In the genomic region with DNA sequence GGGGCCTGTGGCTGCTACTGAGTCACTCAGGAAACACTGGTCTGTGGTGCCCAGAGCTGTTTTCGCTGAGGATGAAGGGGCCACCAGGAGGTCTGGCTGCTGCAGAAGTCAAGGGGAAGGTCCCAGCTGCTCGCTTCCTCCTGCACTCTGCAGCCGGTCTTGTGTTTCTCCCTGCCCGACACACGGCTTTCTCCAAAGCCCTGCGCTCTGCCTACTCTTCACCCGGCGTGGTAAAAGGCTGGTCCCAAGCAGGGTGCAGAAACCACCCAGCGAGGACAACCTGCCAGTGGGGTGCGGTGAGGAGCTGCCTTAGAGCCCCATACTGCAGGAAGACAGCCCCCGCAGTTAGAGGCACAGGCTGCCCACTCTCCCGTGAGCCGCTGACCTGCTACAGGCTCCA, we compare ENCODE assay signal across 9 mouse cellular contexts. TPM values are rescaled to one million over a fixed set of nuclear protein-coding genes. Genes with fewer than 3 reads are reported as not detected.
A peak's percentile ranks its signal among the peaks of the same experiment; 100 is the strongest.
DNase-seq lines count a peak whose midpoint lies in the region; ATAC-seq lines count a peak whose summit lies in the region.
"Had no signal": no experiment of that assay in that cellular context is flagged by ENCODE, and none has a peak within 500 bp of the region (broad histone marks: within the 10 kb centered on the region; RNA-seq: fewer than 3 reads in every experiment).

No protein-coding gene starts in this region.

- H3K36me3 ChIP-seq in heart, embryonic 15.5 days, result peaks cover 27% of the 10 kb centered on the region; the same call in 1 of the 2 replicates
- peaks cover 42% of the 10 kb centered on the region for H3K36me3 ChIP-seq in embryonic facial prominence, embryonic 15.5 days
- H3K36me3 ChIP-seq in megakaryocyte, embryonic 14.5 days (replicated peaks; ENCODE audit: low read length), result peaks cover 74% of the 10 kb centered on the region

- peaks cover 71% of the 10 kb centered on the region for H3K4me1 ChIP-seq in heart, embryonic 15.5 days (replicated peaks)
- H3K4me1 ChIP-seq in embryonic facial prominence, embryonic 15.5 days, result peaks cover 62% of the 10 kb centered on the region
- peaks cover 95% of the 10 kb centered on the region for H3K4me1 ChIP-seq in megakaryocyte, embryonic 14.5 days
- H3K4me1 ChIP-seq: forebrain, embryonic 13.5 days had no signal

- H3K9ac ChIP-seq in heart, embryonic 15.5 days, result no peak overlapping the region
- no peak overlapping the region for H3K9ac ChIP-seq in embryonic facial prominence, embryonic 15.5 days
- H3K9ac ChIP-seq: forebrain, embryonic 13.5 days had no signal

- no peak for DNase-seq in heart, postnatal 4 days
- DNase-seq in B cell, adult 2 months, result peak; percentile 30 to 36
- no peak for DNase-seq in gastrocnemius, postnatal 25 days
- no peak for DNase-seq in urinary bladder, postnatal 14 days (ENCODE audit: low spot score)
- no peak for DNase-seq in layer of hippocampus, adult 9-10 months (ENCODE audit: low spot score)

- H3K9me3 ChIP-seq in heart, embryonic 15.5 days (replicated peaks), result no peaks in the 10 kb centered on the region
- no peaks in the 10 kb centered on the region for H3K9me3 ChIP-seq in embryonic facial prominence, embryonic 15.5 days (replicated peaks)
- H3K9me3 ChIP-seq in megakaryocyte, embryonic 14.5 days, result no peaks in the 10 kb centered on the region
- H3K9me3 ChIP-seq: forebrain, embryonic 13.5 days had no signal

- WGBS in heart, embryonic 15.5 days, result 61% methylated on average over 13 of the region's 13 CpGs
- 59% methylated on average over 13 of the region's 13 CpGs for WGBS in embryonic facial prominence, embryonic 15.5 days

- H3K4me3 ChIP-seq in heart, embryonic 15.5 days, result no peak overlapping the region
- H3K4me3 ChIP-seq in embryonic facial prominence, embryonic 15.5 days (replicated peaks), result no peak overlapping the region
- H3K4me3 ChIP-seq in megakaryocyte, embryonic 14.5 days (replicated peaks), result peak overlapping the region; percentile 91
- H3K4me3 ChIP-seq: forebrain, embryonic 13.5 days had no signal

- no peaks in the 10 kb centered on the region for H3K27me3 ChIP-seq in heart, embryonic 15.5 days
- H3K27me3 ChIP-seq in embryonic facial prominence, embryonic 15.5 days, result no peaks in the 10 kb centered on the region
- no peaks in the 10 kb centered on the region for H3K27me3 ChIP-seq in megakaryocyte, embryonic 14.5 days (replicated peaks)

- H3K4me2 ChIP-seq in heart, embryonic 15.5 days, result no peak overlapping the region
- H3K4me2 ChIP-seq in embryonic facial prominence, embryonic 15.5 days (replicated peaks), result no peak overlapping the region
- H3K4me2 ChIP-seq: forebrain, embryonic 13.5 days had no signal

- ATAC-seq in heart, embryonic 15.5 days (replicated peaks; ENCODE audit: insufficient number of reproducible peaks, insufficient read depth, low FRiP score, low read depth), result no peak
- ATAC-seq in embryonic facial prominence, embryonic 15.5 days (ENCODE audit: insufficient number of reproducible peaks, low FRiP score, low TSS enrichment, low read depth), result no peak
- ATAC-seq: forebrain, embryonic 13.5 days had no signal

- H3K27ac ChIP-seq in heart, embryonic 15.5 days, result peak overlapping the region; percentile 59
- H3K27ac ChIP-seq in embryonic facial prominence, embryonic 15.5 days (replicated peaks), result peak overlapping the region; percentile 63
- H3K27ac ChIP-seq: forebrain, embryonic 13.5 days had no signal

RNA-seq across cellular contexts. Expression of gene Gm49510, which starts 4.7 kb away (rescaled TPM):
- 0.53 TPM in 1 of 2 replicates, not detected in the other for polyA plus RNA-seq in heart, embryonic 15.5 days (2015; fragmentation: Nextera tagmentation; extraction: Ambion mirVana)
- under 1 TPM in 1 of 2 experiments, not detected in 1; 0.29 TPM for total RNA-seq in heart, postnatal 4 days (2021)
- polyA plus RNA-seq in embryonic facial prominence, embryonic 15.5 days (2015; fragmentation: Nextera tagmentation; extraction: Ambion mirVana), result 0.71 and 0.85 TPM in 2 replicates
- polyA plus RNA-seq in megakaryocyte, embryonic 14.5 days (2012; ENCODE audit: insufficient read depth, low replicate concordance), result 2.9 and 8.0 TPM in 2 replicates
- under 1 TPM in 1 of 2 experiments, not detected in 1; 0.11 TPM for total RNA-seq in gastrocnemius, postnatal 25 days (2021)

RNA-seq across cellular contexts. Expression of gene Sh3bp1, which starts 4.8 kb away (rescaled TPM):
- polyA plus RNA-seq in heart, embryonic 15.5 days (2015; fragmentation: Nextera tagmentation; extraction: Ambion mirVana), result 15.1 and 24.5 TPM in 2 replicates
- total RNA-seq in heart, postnatal 4 days (2021), result 10 to 100 TPM in 1 of 2 experiments, 1 to 10 TPM in 1; 7.7 to 11.1 TPM
- polyA plus RNA-seq in embryonic facial prominence, embryonic 15.5 days (2015; fragmentation: Nextera tagmentation; extraction: Ambion mirVana), result 56.7 and 68.1 TPM in 2 replicates
- 1,441 and 3,817 TPM in 2 replicates for polyA plus RNA-seq in megakaryocyte, embryonic 14.5 days (2012; ENCODE audit: insufficient read depth, low replicate concordance)
- total RNA-seq in gastrocnemius, postnatal 25 days (2021), result 1 to 10 TPM; 2.6 to 3.1 TPM

RNA-seq across cellular contexts. Expression of gene Gga1, which starts 17.7 kb away (rescaled TPM):
- 39.7 and 48.4 TPM in 2 replicates for polyA plus RNA-seq in heart, embryonic 15.5 days (2015; fragmentation: Nextera tagmentation; extraction: Ambion mirVana)
- 10 to 100 TPM; 47.1 to 47.6 TPM for total RNA-seq in heart, postnatal 4 days (2021)
- polyA plus RNA-seq in embryonic facial prominence, embryonic 15.5 days (2015; fragmentation: Nextera tagmentation; extraction: Ambion mirVana), result 56.0 and 62.0 TPM in 2 replicates
- 198 and 388 TPM in 2 replicates for polyA plus RNA-seq in megakaryocyte, embryonic 14.5 days (2012; ENCODE audit: insufficient read depth, low replicate concordance)
- total RNA-seq in gastrocnemius, postnatal 25 days (2021), result 10 to 100 TPM; 33.5 to 34.2 TPM

RNA-seq across cellular contexts. Expression of gene Pdxp, which starts 19.0 kb away (rescaled TPM):
- polyA plus RNA-seq in heart, embryonic 15.5 days (2015; fragmentation: Nextera tagmentation; extraction: Ambion mirVana), result 16.2 and 20.4 TPM in 2 replicates
- total RNA-seq in heart, postnatal 4 days (2021), result 1 to 10 TPM; 9.3 to 9.4 TPM
- polyA plus RNA-seq in embryonic facial prominence, embryonic 15.5 days (2015; fragmentation: Nextera tagmentation; extraction: Ambion mirVana), result 17.3 and 19.9 TPM in 2 replicates
- polyA plus RNA-seq in megakaryocyte, embryonic 14.5 days (2012; ENCODE audit: insufficient read depth, low replicate concordance), result 8.6 and 29.8 TPM in 2 replicates
- total RNA-seq in gastrocnemius, postnatal 25 days (2021), result 1 to 10 TPM; 2.3 TPM

RNA-seq across cellular contexts. Expression of gene Lgals1, which starts 31.8 kb away (rescaled TPM):
- 806 and 862 TPM in 2 replicates for polyA plus RNA-seq in heart, embryonic 15.5 days (2015; fragmentation: Nextera tagmentation; extraction: Ambion mirVana)
- 100 to 1,000 TPM; 465 to 471 TPM for total RNA-seq in heart, postnatal 4 days (2021)
- polyA plus RNA-seq in embryonic facial prominence, embryonic 15.5 days (2015; fragmentation: Nextera tagmentation; extraction: Ambion mirVana), result 2,635 and 2,725 TPM in 2 replicates
- 75.3 and 689 TPM in 2 replicates for polyA plus RNA-seq in megakaryocyte, embryonic 14.5 days (2012; ENCODE audit: insufficient read depth, low replicate concordance)
- total RNA-seq in gastrocnemius, postnatal 25 days (2021), result 100 to 1,000 TPM; 224 to 270 TPM

Comparison
In these comparisons a context has a peak if more than half of its experiments do, and no peak if none do; other contexts are left out.
1. DNase-seq: peak in B cell, adult 2 months (2 of 2); none in heart, postnatal 4 days (single experiment), gastrocnemius, postnatal 25 days (single experiment), urinary bladder, postnatal 14 days (single experiment) and layer of hippocampus, adult 9-10 months (single experiment).
2. RNA of gene Sh3bp1, which starts 4.8 kb away (polyA plus RNA-seq): 1,441 to 3,817 TPM in megakaryocyte, embryonic 14.5 days; 56.7 to 68.1 TPM in embryonic facial prominence, embryonic 15.5 days and 15.1 to 24.5 TPM in heart, embryonic 15.5 days; every median in the first group is over 10 times any median in the second.